Mouse (Mus musculus) embryonic stem cell, embryonic (primary cell): Measurements from ENCODE around the gene Rgmb.

Experiments used
- CTCF ChIA-PET, 4 experiments: fragments of 300-600 bp in 2 of 4; fragments of 350-600 bp in 2 of 4; sonication (Branson Sonifier 250); formaldehyde crosslinking; loops; one replicate each; lab custom pipeline; 2022; ENCODE audit warnings: inconsistent platforms in 2 of 4; lab: Charles Lee
- POLR2A ChIA-PET, 4 experiments: fragments of 300-600 bp in 2 of 4; fragments of 350-600 bp in 2 of 4; sonication (Branson Sonifier 250); formaldehyde crosslinking; loops; one replicate each; lab custom pipeline; 2022; ENCODE audit warnings: antibody characterized with exemption in 4 of 4, inconsistent platforms in 1 of 4; lab: Charles Lee

Rgmb gene

DNA sequence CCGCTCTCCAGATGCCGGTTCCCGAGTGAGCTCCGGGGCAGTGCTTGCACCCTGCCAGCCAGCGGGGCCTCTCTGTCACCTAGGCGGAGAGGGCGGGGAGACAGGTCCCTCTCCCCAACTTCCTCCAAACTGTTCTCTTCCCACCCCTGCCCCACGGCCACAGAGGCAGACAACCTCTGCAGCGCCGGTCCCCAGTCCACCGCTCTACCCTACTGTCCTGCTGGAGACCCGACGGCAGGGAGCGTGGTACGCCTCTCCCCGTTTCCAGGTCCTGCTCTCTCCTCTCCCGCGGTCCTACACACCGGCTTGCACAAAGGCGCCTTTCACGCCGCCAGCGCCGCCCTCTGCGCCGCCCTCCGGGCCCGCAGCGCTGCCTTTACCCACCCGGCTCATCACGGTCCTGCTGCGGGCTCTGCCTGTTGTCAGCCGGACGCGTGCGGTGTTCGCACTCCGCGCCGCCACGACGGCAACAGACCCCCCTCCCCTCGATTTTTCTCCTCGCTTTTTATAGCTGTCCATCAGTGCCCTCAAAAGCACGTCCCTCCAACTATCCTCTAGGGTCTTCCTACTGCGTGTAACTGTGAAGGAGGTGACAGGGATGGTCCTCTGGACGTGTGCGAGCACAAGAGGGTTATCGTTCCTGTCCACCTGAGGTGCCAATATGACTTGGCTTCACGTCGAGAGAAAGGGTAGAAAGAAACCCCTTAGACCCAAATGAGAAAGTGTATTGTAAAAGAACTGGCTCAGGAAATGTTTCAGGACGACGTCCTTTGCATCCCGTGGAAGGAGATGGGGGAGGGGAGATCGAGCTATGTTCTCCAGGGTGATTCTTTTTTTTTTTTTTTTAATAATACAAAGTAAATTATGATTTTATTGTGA, at the start of gene Rgmb:
Rgmb (minus strand) TSS at position 274 of the 879 bp plus-strand sequence.
- ChIA-PET CTCF (interaction anchor here in 2 of 4 experiments (0.6 kb wide), 3 partner anchors 390 to 946 kb away, joined by 3 to 4 read pairs (median 4); no protein-coding TSS in a partner anchor), POLR2A (interaction anchor here in 2 of 4 experiments (0.6 to 1.0 kb wide), 3 partner anchors 10 to 336 kb away, joined by 3 read pairs; no protein-coding TSS in a partner anchor)

DNA sequence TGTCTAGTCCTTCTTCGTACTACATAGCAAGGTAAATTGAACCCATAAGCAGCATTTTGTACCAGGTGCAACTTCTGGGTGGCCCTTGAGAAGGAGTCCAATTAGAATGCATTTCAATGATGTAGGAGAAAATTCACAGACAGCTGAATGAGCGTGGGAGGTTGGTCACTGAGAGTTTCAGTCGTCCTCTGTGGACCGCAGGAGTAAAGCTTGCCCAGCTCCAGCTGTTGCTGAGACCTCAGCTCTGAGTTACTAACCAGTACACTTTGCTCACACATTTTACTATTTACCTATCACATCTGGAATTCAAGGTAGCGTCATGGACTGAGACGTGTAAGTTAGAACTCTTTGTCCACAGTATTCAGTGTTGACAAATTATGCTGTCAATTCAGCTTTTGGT, 43.9 kb upstream of the Rgmb start:
- CTCF ChIA-PET: interaction anchor here in 1 of 4 experiments (0.6 kb wide), 1 partner anchor 84 kb away, joined by 4 read pairs; no protein-coding TSS in a partner anchor
- POLR2A ChIA-PET: no interaction called here

DNA sequence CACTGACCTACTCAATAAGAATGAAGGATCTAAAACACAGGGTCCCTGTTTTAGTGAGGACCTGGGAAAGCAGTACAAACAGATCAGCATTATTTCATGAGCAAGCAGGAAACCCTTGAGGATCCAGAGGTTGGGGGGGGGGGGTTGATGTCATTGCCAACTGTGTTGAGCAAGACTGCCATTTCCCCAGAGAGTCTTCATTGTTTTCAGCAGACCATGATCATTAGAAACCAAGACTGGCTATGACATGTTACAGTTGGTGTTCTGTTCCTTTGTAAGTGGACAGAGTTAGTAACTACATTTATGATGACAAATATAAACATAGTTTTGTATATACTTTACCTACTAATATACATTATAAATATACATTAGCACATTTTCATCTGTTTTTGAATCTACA, 41.3 kb upstream of the Rgmb start:
- ChIA-PET POLR2A (no interaction called here), CTCF (no interaction called here)

DNA sequence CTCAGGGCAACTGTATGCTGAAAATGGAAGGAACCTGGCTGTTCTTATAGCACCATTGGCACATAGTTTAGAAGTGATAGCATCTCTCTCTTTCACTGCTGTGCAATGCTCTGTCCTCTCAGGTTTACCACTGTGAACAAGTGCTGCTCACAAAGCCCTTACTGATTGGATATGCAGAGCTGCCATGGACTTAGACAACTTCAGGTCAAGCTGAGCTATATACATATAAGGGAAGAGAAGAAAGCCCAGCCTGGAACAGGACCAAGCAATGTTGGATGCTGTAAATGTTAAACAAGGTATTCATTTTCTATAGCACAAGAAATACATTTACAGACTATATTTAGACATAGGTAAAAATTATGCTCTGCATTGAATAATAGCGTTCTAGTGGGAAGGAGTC, 34.4 kb upstream of the Rgmb start:
- ChIA-PET CTCF (no interaction called here), POLR2A (no interaction called here)

DNA sequence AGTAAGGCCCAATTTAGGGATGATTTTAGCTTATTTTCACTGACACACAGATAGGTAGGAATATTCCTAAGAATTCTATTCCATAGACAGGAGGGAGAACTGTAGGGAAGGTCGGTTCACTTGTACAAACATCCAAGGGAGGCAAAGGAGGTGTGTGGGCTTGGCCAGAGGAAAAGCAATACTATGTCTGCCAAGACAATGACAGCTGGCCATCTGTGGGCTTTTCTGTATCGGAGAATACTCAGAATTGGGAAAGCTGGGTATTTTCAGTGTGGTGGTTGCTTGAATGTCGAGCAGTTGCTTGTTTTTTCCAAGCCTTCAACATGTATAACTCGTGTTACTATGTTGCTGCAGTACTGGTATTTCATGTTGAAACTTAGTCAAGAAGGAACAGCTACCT, 31.5 kb upstream of the Rgmb start:
- CTCF ChIA-PET: interaction anchor here in 1 of 4 experiments (0.6 kb wide), 1 partner anchor 1362 kb away, joined by 3 read pairs; no protein-coding TSS in a partner anchor

DNA sequence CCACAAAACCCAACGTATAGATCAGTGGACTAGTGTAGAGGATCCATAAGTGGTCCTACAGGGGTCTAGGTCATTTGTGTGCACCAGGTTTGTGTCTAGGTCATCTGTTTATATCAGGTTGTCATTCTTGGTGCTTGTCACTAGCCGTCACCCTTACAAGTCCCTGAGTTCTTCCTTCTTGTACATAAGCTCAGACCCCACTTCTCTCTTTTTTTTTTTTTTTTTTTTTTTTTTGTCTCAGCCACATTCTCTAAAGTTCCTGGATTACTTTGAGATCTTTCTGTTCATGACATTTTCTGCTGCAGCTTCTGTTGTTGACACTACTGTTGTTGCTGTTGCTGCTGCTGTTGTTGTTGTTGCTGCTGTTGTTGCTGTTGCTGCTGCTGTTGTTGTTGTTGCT, 22.3 kb upstream of the Rgmb start:
- CTCF ChIA-PET: no interaction called here
- POLR2A ChIA-PET: no interaction called here

More for the DNA sequence above, 31.5 kb upstream of the Rgmb start:
- POLR2A ChIA-PET: interaction anchor here in 1 of 4 experiments (0.5 kb wide), 1 partner anchor 39 kb away, joined by 3 read pairs; no protein-coding TSS in a partner anchor

DNA sequence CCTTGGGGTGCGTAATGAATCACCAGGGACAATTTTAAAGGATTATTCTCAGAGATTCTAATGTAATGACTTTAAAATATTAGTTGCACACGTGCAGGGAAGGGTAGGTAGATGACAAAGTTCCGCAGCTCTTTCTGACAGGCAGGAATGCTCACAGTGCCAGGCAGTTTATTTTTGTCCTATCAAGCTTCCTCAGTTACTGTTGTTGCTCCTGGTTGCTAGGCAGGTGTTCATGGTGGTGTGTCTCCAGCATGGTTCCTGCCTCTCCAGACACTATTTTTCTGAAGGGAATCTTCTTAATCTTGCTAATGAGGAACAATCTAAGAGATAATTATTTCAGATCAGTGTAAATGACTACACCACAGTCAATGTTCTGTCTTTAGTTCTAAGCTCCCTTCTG, 19.7 kb upstream of the Rgmb start:
- CTCF ChIA-PET: no interaction called here
- POLR2A ChIA-PET: no interaction called here

DNA sequence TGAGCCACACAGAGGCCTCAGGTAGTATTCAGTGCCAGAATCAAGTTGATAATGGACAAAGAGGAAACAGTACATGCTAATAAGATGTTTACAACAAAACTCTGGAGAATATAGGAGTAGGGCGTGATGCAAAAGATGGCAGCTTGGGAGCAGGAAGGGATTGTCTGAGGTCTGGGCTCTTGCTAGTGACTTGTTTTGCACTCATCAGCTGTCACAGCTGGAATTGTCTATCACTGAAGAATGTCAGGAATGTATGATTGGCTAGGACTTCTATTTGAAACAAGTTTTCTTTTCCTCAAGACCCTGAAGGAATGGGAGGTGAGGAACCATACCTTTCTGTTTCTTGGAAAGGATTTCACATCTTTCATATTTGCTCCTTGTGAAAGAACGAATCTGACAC, 10.6 kb upstream of the Rgmb start:
- POLR2A ChIA-PET: interaction anchor here in 1 of 4 experiments (0.5 kb wide), 1 partner anchor 11 kb away, joined by 3 read pairs; the partner anchor contains the start of gene Rgmb

DNA sequence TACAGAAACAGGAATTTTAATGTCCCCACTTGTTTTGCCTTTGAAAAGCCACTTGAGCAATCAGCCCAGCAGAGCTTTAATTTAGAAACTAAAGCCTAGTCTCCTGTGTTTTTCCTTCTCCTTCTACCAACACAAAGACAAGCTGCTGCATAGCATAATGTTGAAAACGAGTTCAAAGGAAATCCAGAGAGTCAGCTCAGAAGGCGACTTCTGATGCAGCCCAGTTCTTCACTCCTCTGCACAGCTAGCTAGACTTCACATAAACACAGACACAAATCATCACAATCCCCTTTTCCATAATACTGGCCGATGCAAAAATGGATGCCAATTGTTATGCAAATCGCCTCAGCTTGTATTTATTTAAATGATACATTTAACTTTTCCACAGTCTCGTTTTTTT, 1.6 kb upstream of the Rgmb start:
- POLR2A ChIA-PET: interaction anchor here in 3 of 4 experiments (0.6 to 0.7 kb wide), 3 partner anchors 13 to 781 kb away, joined by 3 read pairs; no protein-coding TSS in a partner anchor
- CTCF ChIA-PET: interaction anchor here in 1 of 4 experiments (0.6 kb wide), 1 partner anchor 293 kb away, joined by 6 read pairs; no protein-coding TSS in a partner anchor

More for the DNA sequence above, 10.6 kb upstream of the Rgmb start:
- CTCF ChIA-PET: no interaction called here

DNA sequence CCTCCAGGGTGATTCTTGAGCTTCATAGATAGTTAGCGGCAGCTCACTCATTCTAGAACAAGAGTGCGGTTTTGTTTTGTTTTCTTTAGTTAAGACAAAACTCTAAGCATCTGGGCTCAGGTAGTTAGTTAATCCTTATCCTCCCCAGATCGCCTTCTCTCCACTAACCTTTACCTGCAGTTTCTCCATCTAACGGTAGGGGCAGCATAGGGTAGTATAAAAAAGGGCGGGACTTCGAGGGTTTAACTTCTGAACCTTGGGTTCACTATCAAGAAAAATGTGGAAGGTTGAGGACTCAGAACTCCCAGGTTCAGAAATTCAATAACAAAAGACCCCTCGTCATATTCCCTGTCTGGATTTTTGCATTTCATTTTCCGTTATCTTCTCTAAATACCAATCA, 971 bp upstream of the Rgmb start:
- POLR2A ChIA-PET: interaction anchor here in 1 of 4 experiments (0.7 to 1.0 kb wide), 2 partner anchors 14 to 23 kb away, joined by 3 read pairs; no protein-coding TSS in a partner anchor
- CTCF ChIA-PET: interaction anchor here in 1 of 4 experiments (0.6 kb wide), 1 partner anchor 946 kb away, joined by 4 read pairs; no protein-coding TSS in a partner anchor

DNA sequence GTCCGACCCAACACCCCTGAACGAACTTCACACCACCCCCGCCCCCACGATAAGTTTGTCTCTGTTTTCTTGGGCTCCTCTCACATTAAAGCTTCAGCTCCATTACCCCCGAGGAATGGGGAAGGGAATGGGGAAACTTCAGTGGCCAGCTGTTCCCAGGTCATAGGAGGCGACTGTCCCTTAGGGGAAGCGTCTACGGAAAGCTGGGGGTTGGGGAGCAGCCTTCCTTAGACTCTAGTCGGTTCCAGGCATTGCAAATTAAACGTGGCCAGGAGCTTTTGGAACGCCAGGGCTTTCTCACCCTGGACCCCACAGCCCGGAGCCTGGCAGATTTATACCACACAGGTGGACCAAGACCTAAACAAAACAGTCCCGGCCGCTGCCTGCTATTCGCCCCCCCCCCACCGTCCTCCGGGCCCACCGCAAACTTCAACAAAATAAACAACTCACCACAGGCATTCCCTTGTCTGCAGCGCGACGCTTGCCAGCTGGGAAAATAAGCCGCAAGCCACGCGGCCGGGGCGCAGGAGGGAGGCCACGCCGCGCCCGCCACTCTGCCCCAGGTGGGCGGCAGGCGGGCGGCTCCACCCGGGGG, 571 bp downstream of the Rgmb start:
- CTCF ChIA-PET: interaction anchor here in 1 of 4 experiments (0.6 kb wide), 1 partner anchor 82 kb away, joined by 3 read pairs; no protein-coding TSS in a partner anchor

DNA sequence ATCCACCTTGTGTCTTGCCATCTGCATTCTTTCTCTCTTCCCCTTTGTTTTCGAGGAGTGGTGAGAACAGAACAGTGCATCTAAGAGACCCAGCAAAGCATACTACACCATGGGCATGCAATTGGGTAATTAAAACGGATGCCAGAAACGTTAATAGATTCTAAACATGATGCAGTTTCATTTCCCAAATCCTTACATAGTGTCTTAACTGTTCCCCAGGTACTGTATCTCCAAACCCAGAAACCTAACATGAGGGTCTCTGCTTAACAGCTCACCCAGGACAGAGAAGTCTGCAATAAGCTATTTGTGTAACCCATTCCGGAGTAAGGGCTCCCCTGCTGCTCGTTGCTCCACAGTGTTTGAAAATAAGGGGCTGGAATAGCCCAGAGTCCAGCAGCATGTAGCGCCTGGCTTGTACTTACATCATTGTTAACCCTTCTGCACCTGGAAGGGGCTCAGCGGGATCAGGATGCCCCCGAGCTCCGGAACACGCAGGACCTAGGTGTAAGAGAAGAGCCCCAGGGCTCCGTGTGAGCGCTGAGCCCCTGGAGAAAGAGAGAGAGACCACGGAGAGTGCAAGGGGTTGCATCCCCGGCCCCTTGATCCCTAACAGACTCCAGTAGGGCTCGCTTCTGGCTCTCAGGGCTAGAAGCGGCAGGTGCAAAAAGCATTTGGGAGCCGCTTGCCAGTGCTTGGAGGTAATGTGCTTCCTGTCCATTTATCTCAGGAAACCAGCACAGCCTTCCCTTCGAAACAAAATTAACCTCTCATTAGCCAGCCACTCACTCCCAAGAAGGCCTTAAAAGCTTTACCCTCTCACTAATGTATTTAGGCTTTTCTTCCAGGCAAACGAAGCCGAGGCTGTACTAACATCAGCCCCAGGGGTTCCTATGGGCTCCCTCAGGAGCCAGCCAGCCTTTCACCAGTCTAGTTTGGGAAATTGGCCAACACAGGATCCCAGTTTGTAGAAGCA, 1.4 kb downstream of the Rgmb start:
- ChIA-PET POLR2A (interaction anchor here in 2 of 4 experiments (0.5 to 1.1 kb wide), 3 partner anchors 41 to 1089 kb away, joined by 3 to 5 read pairs (median 3); no protein-coding TSS in a partner anchor), CTCF (no interaction called here)

More for the DNA sequence above, 571 bp downstream of the Rgmb start:
- POLR2A ChIA-PET: interaction anchor here in 2 of 4 experiments (0.5 to 1.1 kb wide), 5 partner anchors 11 to 1088 kb away, joined by 3 to 5 read pairs (median 3); no protein-coding TSS in a partner anchor

DNA sequence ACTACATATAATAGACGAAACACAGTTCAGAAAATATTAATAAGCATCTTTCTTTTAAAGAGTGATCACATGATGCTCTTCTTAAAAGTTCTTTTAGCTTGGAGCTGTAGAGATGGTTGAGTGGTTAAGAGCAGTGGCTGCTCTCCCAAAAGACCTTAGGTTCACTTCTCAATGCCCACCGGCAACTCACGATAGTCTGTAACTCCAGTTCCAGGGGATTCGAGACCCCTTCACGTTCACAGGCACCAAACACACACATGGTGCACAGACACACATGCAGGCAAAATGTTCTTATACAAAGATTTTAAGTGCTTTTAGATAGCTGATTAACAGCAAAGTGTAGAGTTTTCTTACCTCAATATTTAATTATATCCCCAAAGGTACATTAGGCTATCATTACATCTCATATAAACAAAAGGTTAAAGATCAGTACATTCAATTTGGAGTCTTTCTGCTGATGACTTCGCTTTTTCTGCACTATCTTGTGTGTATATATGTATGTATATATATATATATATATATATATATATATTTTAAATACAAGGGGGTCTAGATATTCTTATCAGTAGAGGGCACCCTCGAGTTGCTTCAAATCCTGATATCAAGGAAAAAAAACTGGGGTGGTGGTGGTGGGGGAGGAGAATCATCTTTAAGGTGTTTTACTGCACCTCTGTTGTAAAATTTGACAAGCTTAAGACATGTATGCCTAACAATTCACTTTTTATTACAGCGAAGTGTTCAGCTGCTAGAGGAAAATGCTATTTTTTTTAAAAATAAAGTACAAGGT, 2.5 kb downstream of the Rgmb start:
- ChIA-PET CTCF (no interaction called here), POLR2A (no interaction called here)

DNA sequence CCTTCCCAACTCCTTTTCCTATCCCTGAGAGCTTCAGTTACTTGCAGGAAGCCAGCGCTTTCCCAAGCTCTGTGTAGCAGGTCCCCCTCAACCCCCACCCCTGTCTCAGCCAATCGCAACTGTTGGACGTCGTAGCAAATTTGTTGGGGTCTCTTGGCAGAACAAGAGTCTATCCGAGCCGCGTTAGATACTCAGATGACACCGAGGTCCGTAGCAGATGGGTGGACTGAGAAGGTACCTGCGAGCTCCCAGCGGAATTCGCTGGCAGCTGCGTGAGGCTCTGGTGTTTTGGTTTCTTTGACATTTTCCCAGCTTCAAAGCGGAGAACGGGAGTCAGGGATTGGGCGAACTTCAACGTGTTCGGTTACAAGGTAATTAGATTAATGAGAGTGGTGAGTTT, 3.9 kb downstream of the Rgmb start:
- ChIA-PET POLR2A (interaction anchor here in 3 of 4 experiments (0.6 to 1.5 kb wide), 17 partner anchors 9 to 1665 kb away, joined by 3 to 14 read pairs (median 4); partner anchors contain the start of genes Prdm9 (in 2 of the 3) and Chd1 (in 1 of the 3)), CTCF (interaction anchor here in 3 of 4 experiments (0.6 to 1.2 kb wide), 3 partner anchors 18 to 425 kb away, joined by 4 to 5 read pairs (median 4); no protein-coding TSS in a partner anchor)

DNA sequence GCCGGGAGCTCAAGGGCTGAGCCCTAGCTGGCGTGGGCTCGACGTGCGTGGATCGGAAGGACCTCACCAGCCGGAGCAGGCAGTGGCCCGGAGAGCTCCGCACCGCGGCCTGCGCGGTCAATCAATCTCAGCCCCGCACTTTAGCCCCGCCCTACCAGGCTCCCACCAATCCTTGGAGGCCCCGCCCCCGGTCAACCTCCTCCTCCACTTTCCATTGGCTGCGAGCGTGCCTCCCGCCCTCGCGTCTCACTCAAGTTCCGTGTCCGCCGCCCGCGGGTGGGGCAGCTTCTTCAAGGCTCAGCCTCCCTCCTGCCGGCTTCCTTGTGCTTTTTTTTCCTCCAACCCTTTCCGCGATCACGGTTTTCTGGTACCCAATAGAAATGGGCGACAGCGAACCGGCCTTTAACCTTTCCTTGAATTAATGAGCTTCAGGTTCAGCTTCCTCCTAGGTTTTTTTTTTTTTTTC, 4.4 kb downstream of the Rgmb start:
- ChIA-PET CTCF (interaction anchor here in 3 of 4 experiments (0.6 to 1.2 kb wide), 4 partner anchors 15 to 425 kb away, joined by 3 to 5 read pairs (median 4); no protein-coding TSS in a partner anchor), POLR2A (interaction anchor here in 3 of 4 experiments (0.6 to 1.5 kb wide), 19 partner anchors 9 to 1666 kb away, joined by 3 to 14 read pairs (median 4); partner anchors contain the start of genes Prdm9 (in 2 of the 3) and Chd1 (in 1 of the 3))
